Mouse (Mus musculus): ENCODE data around the gene Ptpn14. TPM values are rescaled to one million over a fixed set of nuclear protein-coding genes. Genes with fewer than 3 reads are reported as not detected.

Ptpn14 gene
- 0.20 TPM for polyA plus RNA-seq (2017; shearing (Covaris generic))

GRCm38 (mm10) chr1:189727884-189728783, at the start of gene Ptpn14:
Gene Ptpn14, plus strand, starts transcription at chr1:189728268.

GRCm38 (mm10) chr1:189687654-189688387, 40.2 kb upstream of the Ptpn14 start, which contains the start of gene Cenpf:
Gene Cenpf, minus strand, starts transcription at chr1:189688086.

DNA sequence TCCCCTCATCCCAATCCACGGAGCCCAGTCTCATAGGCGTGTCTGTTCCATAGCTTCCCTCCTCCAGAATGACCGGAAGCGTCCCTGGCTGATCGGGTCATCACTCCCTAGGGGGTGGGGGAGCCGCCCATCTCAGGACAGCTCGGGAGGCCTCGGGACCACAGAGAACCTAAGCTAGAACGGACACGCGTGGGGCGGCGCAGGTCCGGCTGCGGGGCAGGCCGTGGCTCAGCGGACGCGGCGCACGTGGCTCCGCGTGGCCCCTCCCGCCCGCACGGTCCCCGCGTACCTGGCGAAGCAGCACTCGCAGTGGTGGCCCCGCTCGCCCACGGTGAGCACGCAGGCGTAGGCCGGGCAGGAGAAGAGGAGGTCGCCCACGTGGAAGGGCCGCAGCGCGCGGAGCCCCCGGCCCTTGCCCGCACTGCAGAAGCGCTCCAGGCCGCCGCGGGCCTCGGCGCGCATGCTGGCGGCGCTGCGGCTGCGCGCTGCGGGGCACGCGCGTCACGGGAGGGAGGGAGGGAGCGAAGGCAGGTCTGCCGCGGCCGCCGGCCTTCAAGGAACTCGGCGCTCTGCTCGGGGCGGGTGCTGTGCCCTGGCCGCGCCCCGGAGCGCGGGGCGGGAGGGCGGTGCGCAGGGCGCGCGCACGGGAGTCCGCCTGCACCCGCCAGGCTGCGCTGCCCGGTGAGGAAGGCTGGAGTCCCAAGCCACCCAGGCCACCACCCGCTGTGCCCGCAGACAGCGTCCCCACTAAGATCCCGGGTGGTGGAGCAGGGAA, 193.9 kb downstream of the Ptpn14 start, which contains the start of gene Smyd2:
TSS of gene Smyd2 (minus strand) at position 546 of the 775 bp plus-strand sequence.

Other genes with a start within 250 kb of the Ptpn14 start
- 3.8 TPM for gene Cenpf, start 40.2 kb upstream of the Ptpn14 start, polyA plus RNA-seq (2017; shearing (Covaris generic))
- 7.5 TPM for gene Smyd2, start 194.1 kb downstream of the Ptpn14 start, polyA plus RNA-seq (2017; shearing (Covaris generic))

All from activated CD4-positive, CD25-positive, alpha-beta regulatory T cell, adult 9 weeks (primary cell).